Mouse (Mus musculus) erythroid progenitor cell, adult 5-6 weeks (primary cell): ENCODE measurements around the gene Slc1a5. TPM values are rescaled to one million over a fixed set of nuclear protein-coding genes. Genes with fewer than 3 reads are reported as not detected.

Source experiments
- ATAC-seq: replicated peaks from 2 replicates; pipeline ENCODE4 v1.8.0; 2016; ENCODE audit warnings: moderate number of reproducible peaks, mild to moderate bottlenecking, moderate TSS enrichment, inconsistent platforms; ENCODE audit not compliant: poor library complexity, low FRiP score, severe bottlenecking
- total RNA-seq, 2 experiments: library from RNA; stranded (forward) in 1 of 2; stranded (reverse) in 1 of 2; fragments of 150-400 nt in 1 of 2; fragments of 186-747, 209-891 nt in 1 of 2; gene quantifications; 2 replicates each; pipeline versions ENCODE4 v1.2.3 to v1.2.4; 2015 to 2017; ENCODE audit warnings: low replicate concordance in 2 of 2

Gene Slc1a5
- total RNA-seq, 2 experiments from 2014 or later: 412 to 609 TPM

DNA sequence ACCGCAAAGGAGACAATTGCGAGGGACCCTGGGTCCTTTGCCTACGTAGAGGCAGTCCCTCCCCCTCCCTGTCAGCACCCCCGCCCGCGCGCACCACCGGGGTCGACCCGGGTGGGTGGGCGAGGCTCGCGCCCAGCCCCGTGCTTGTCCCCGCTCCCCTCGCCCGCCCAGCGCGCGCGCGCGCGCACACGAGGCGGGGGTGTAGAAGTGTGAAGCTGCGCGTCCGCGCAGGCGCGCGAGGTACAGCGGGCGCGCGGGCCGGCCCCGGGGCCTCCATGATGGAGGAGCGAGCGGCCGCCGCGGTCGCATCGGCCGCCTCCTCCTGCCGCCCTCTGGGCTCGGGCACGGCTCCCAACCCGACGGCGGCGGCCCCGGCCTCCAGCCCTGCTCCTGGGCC lies 34.9 kb downstream of the Slc1a5 start:
- peak; percentile 45; the same call in 1 of the 2 replicates for ATAC-seq

DNA sequence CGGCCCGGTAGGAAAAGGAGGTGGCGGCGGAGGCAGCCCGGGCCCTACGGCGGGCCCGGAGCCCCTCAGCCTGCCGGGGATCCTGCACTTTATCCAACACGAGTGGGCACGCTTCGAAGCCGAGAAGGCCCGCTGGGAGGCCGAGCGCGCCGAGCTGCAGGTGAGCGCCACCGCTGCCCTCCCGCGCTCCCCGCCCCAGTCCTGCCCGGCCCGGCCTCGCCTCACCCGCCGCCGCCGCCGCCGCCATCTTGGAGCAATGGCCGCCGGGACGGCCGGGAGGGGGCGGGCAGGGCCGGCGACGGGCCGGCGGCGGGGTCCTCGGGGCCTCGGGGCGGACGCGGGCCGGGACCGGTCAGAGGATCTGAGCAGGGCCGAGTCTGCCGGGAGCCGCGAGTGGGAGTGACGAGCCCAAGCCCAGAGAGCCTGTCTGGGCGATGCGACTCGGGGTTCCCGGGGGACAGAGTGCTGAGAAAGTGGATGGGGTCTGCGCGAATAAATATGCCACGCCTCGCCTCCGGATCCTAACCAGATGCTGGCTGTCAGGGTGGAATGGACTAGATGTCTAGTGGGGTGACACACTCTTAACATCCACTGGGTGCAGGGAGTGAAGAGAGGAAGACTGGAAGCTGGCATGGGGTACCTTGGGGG lies 35.5 kb downstream of the Slc1a5 start, which contains the start of gene Fkrp:
Gene Fkrp, minus strand, starts transcription at position 258 of the 648 bp plus-strand sequence.
- ATAC-seq: peak; percentile 59

DNA sequence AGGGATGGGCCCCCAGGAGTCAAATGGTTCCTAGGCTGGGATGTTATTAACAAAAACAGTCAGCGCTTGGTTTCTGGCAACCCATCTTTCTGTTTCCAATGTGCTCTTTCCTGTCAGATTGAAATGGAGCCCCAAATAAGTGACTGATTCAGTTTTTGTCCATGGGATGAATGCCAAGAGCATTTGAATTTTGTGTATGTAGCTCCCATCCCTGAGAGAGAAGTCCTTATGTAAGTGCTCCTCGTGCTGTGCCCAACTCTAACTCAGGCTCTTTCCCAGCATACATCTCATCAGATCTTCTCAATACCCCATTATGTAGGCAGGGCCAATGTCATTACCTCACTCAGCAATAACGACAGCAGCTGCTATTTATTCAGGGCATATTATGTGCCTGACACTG lies 36.6 kb downstream of the Slc1a5 start:
- ATAC-seq: no peak

DNA sequence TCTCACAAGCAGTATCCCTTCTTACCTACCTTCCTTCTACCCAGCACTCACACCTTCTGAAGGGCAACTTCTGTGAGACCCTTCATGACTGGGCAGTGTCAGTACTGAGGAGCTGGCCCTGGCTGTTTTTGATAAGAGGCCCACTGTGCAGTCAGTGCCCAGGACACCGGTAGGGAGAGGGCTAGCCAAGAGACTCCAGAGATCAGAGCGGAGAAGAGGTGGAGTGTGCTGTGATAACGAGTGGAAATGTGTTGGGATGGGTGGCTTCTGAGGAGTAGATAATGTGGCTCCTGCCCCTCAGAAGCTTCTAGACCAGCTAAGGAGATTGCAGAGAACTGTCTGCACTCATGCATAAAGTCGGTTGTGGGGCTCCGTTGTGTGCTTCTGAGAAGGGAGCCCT lies 38.7 kb downstream of the Slc1a5 start:
- ATAC-seq: peak; percentile 79

DNA sequence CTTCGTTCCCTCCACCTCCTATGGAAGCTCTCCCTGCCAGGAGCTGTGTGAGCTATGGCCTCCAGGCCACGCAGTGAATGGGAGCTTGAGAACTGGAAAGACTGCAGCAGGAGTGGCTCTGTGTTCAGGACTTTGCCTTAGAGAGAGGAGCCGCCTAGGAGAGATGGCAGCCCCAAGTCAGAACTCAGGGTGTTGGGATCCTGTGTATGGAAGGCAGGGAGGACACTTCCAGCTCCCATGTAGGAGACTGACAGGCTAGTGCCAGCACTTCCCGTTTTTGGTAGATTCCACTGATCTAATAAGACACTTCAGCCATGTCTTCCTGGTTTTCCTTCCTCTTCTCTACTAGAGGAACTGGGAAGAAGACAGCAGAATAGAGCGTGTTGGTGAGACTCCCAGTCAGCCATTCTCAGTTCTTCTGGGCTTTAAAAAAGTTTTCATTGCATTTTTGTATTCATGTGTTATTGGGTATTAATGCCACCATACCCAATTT lies 39.2 kb downstream of the Slc1a5 start:
- no peak for ATAC-seq

DNA sequence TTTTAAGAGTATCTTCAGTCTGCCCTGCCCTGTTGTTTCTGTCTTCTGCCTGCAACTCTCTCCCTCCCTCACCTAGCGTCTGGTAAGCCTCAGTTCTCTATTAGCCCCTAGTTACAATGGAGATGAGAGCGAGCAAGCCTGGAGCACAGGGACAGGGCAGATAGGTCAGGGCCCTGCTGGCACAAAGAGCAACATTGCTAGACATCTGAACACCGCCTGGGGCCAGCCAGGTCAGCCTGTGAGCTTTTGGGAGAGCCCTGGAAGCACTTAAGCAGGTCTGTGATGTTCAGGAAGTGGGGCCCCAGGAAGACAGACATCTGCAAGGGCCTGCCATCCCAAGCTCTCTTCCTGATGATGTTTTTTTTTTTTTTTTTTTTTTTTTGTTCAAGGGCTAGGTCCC lies 40.0 kb downstream of the Slc1a5 start:
- no peak for ATAC-seq

DNA sequence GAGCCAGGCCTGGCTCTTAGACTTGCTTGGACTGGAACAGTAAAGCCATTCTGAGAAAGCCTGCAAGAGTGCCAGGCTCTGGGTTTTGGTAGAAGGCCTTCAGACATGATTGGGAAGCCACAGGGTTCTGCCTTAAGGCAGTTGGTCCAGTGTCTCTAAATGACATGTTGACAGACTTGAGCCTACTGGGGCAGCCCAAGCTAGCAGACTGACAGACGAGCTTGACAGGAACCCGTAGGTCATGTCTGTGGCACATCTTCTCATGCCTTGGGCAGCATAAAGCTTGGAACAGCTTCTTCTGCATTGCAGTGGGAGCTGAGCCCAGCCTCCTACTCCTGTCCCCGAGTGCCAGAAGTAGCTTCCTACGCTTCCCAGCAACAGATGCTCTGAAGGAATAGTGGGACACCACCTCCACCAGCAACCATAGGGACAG lies 40.5 kb downstream of the Slc1a5 start:
- no peak for ATAC-seq

DNA sequence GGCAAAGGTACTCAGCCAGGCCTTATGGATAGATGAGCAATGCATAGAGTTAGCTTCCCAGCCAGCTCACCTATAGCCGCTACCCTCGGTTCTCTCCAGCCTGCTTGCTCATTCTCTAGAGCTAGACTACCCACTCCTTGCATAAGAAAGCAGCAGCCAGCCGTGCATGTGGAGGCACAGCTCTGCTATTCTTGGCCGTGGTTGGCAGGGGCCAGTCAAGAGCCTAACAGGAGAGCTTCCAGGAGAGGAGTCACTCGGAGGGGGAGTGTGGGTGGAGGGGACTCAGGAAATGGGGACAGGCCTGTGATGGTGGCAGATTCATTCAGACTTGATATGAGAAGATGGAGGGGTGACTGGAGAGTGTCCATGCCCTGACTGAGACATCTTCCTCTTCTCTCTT lies 42.6 kb downstream of the Slc1a5 start:
- ATAC-seq: no peak

DNA sequence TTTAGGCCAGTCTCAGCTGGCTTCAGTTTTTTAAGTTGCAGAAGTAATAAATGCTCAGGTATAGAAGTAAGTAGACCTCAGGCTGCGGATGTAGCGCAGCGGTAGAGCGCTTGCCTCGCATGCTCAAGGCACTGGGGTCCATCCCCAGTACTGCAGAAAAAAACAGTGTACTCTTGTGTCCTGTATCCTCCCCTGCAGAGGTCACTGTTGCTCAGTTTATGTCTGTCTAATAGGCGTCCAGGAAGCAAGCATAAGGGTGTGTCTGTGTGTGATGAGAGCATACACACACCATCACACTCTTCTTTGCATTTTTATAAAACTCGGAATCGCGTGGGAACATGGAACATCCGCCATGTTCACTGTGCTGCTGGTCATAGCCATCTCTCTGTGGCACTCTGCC lies 44.6 kb downstream of the Slc1a5 start:
- ATAC-seq: no peak

DNA sequence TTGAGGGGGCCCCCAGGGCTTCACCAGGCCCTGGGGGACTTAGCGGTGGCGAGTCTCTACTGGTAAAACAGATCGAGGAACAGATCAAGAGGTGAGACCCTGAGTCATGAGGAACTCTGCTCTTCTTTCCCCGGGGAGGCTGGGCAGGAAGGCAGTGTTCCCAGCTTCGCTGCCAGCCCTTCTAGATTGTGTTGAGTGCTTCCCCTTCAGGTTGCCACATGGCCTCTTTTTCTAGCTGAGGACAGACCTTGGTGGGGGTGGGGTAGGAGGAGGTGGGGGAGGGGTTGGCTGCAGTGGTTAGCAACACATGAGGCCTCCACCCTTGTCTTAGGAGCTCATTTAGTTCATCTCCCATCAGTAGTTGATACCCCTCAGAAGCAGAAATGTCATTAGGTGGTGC lies 45.4 kb downstream of the Slc1a5 start:
- ATAC-seq: no peak

DNA sequence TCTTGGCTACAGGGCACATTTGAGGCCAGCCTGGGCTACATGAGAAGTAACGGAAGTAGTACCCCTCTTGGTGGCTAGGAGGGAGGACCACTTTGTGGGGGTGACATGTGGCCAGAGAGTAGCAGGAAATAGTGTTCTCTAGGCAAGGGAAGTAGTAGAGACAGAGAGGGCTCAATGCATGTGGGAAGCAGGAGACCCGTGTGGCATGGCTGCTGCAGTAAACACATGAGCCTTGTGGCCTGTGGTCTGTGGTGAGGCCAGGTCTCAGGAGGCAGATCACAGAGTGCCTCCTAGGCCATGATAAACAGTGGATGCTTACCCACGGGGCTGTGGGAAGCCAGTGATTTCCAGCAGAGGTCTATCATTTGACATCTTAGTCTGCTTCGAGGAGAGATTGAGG lies 46.1 kb downstream of the Slc1a5 start:
- no peak for ATAC-seq

DNA sequence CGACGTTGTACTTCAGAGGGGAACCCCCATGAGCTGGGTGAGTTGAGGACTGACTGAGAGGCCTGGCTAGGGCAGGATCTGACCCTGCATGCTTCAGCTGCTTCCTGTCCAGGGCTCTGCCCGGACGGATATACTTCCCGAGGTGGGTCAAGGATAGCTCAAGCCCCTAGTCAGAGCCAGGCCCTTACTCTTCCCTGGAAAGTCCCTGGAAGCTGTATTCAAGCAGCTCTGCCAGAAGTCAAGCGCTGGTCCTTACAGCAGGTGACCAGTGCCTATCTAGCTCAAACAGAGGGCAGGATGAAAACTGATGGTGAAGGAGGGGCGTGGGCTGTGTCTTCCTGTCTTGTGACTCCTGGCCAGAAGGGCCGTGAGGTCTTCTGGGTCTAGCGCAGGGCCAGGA lies 49.3 kb downstream of the Slc1a5 start:
- no peak for ATAC-seq

DNA sequence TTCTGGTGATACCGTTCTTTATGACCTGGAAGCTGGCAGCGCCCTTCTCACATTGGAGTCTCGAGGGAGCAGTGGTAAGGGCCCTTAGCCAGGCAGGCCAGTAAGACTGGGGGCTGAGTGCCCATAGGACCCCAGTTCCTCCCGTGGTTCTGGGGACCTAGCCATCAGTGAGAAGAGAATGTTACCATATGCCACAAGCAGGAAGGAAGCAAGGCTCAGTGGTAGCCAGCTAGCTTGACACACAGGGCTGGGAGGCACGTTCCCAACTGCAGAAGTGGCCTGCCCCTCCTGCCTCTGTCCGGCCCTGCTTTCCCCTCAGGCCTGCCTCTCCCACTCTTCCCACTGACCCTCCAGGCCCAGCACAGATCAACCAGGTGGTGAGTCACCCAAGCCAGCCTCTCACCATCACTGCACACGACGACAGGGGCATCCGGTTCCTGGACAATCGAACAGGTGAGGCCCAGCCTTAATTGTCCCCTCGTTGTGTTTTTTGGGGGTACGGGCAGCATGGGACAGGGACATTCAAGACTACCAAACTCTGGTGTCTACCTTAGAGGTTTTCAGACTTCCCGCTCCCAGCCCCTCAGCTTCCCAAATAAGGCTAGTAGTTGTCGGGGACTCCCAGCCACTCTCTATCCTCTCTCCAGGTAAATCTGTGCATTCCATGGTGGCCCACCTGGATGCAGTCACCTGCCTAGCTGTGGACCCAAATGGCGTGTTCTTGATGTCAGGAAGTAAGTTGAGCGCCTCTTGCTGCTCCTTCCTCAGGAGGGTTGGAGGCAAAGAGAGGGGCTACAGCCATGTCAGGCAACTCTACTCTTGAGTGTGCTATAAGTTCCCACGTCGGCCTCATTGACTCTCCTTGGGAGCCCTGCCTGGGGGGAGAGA lies 57.0 kb downstream of the Slc1a5 start:
- no peak for ATAC-seq

DNA sequence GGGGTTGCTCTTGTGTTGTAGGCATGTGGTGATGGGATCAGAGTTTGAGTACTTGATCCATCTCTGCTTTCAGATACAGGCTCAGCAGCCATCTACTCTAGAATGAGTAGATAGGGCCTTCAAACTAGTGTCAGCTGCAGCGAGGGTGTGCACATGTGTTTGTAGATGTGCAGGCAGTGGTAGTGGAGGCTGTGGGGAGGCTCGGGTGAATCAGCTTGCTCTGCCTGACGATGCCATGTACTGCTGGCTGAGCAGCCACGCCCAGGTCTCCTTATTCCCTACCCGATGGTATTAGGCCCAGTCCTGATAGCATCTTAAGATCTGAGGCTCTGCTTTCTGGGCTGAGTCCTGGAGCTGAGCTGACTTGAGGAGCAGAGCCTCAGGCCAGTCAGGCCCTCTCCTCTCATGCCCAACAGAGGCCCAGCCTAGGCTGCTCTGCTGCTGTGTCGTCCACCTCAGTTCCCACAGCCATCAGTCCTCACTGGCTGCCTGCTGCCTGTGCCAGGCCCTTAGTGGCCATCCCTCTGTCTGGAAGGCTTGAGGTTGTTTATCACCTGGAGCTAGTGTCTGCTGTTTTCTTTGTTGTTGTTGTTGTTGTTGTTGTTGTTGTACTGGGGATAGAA lies 57.8 kb downstream of the Slc1a5 start:
- no peak for ATAC-seq

DNA sequence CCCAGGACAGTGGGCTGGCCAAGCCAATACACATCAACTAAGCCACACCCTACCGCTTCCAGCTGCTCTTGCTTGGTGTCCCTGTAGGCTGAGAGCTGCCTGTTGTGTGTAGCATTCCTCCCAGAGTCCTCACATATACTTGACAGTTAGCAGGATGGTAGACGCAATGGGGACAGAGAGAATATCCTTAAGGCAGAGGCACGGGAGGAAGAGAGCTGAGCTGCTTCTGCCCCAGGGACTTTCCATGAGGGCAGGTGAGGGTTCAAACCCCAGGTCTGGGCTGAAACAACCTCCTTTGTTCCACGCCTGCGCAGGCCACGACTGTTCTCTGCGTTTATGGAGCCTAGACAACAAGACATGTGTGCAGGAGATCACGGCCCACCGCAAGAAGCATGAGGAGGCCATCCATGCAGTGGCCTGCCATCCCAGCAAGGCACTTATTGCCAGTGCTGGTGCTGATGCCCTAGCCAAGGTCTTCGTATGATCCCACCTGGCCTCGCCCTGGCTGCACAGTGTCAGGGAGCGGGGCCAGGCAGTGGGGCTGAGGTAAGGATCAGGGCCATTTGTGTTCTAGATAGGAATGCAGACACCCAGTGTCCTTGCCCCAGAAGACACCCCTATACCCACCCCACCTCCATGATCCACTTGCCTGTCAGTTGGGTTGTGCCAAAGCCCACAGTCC lies 58.4 kb downstream of the Slc1a5 start:
- no peak for ATAC-seq

DNA sequence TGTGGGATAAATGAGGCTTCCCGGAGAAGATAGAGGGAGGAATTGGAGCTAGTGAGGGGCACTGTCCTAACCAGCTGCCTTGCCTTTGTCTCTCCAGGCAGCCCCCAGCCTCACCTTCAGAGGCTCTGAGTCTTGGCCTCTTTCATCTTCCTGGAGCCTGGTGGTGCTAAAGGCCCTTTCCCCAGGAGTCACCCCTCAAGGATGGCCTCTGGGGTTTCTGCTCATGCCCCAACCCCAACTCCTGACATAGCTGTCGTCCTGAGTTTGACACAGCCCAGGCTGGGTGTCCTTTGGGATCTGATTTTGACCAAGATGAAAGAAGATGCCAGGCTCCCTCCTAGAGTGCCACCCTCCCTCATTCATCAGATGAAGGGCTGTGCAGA lies 59.0 kb downstream of the Slc1a5 start:
- no peak for ATAC-seq

DNA sequence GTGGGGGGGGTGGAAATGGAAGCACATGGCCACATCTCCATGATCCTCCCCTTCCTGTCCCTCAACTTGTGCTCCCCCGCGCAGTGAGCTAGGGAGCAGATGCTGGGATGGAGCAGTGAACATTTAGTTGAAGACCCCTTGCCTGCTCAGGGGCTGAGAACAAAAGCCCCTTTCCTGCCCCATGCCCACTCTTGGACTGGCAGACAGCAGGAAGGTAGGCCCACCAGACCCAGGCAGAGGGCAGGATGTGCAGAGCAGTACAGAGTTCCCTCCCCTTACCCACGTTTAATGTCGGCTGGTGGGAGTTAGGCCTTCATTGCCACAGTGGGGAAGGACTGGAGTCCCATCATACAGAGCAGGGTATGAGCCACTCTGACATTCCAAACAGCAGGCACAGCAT lies 59.9 kb downstream of the Slc1a5 start:
- no peak for ATAC-seq

DNA sequence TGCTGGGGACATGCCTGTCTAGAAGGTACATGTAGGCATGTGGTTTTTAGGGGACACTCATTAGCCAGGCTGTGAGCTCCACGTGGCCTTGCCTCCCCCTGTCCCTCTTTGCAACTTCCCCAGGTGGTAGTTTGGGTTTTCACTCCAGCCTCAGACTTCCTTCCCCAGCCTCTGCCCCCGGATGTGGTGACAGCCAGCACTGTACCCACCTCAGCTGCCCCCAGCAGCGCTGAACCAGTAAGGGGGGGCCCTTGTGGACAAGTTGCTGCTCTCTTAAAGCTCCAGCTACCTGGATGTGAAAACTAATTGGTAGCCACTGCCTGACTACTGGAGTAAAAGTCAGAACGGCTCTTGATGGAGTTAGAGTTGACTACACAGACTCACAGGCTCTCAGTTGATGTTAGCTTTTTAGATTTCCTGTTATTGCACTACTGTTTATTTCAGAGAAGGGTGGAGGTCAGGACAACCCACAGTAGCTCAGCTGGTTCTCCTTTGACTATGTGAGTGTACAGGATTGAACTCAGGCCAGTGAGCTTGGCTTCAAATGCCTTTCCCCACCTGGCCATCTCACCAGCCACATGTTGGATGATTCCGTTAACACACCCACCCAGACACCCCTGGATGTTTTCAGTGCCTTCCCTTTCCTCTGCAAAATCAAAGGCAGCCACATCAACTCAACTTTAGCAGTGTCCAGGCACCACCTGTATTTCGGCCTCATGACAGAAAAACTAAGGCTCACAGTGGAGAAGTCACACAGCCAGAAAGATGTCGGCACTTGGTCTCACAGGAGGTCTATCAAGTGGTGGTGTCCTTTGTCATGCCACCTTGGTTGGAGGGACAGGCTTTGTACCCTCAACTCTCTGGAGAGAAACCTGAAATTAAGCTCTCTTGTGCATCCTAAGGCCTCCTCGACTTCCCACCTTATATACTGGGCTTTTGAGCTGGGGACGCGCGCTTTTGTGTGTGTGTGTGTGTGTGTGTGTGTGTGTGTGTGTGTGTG lies 60.7 kb downstream of the Slc1a5 start:
- ATAC-seq: no peak

DNA sequence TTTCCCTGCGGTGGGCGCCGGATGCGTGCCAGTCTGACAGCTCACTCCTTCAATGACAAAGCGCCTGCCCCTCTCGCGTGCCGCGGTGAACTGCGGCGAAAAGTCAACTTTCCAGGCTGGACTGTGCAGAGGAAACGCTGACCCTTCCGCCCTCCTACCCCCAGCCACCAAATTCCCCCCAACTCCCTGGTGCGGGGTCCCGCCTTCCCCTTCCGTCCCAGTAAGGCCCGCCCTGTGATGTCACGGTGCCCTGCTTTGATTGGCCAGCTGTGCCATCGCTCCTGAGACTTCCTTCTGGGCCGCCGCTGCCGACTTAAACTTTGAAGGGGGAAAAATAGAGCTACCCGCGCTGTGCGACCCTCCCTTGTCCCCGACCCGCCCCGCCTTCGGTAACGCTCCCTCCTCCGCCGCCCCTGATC lies 61.5 kb downstream of the Slc1a5 start, which contains the start of gene Prkd2:
Gene Prkd2, plus strand, starts transcription at position 258 of the 419 bp plus-strand sequence.
- peak; percentile 87 for ATAC-seq
